Mouse (Mus musculus): ENCODE results near the gene Rpl7l1.

DNA sequence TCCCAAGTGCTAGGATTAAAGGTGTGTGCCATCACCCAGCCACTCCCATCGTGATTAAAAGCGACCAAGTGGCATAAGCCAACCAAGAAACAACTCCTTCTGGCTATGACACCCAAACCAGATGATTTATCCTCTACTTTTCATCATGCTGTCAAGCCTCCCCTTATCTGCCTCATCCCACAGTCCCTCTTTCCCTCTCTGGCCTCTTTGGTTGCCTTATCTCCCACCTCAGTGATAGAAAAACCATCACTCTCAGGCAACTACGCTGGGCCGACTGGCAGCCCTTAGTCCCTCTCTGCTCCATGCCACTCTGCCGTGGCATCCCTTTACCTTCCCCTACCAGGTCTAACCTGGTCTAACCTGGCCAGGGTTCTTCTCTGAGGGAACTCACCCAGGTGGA is 4.5 kb upstream of the Rpl7l1 start:
- TF ChIP-seq CTCF (conservative IDR thresholded peaks at IDR 0.05; ENCODE audit: low read length) (no peak), POU5F1 (IDR thresholded peaks at IDR 0.05; ENCODE audit: borderline replicate concordance, low read length) (no peak)

All from E14TG2a.4 (cell line).